Mouse (Mus musculus) CH12.LX (cell line): ENCODE data around the gene Ass1.

Experiments used
- CHD2 ChIP-seq: IDR thresholded peaks from 2 replicates; pipeline ENCODE4 v1.6.1; 2011; ENCODE audit warnings: low read length, improper control_type of control experiment
- CTCF ChIP-seq, 2 experiments: IDR thresholded peaks in 1 of 2; conservative IDR thresholded peaks in 1 of 2; 2 replicates each; pipeline ENCODE4 v1.5.1; 2011 to 2012; ENCODE audit warnings: low read depth in 2 of 2, low read length in 2 of 2, improper control_type of control experiment in 1 of 2, inconsistent platforms in 1 of 2, mild to moderate bottlenecking in 1 of 2, moderate library complexity in 1 of 2
- EP300 ChIP-seq: IDR thresholded peaks from 2 replicates; pipeline ENCODE4 v1.6.1; 2011; ENCODE audit warnings: low read length, improper control_type of control experiment
- GABPA ChIP-seq: IDR thresholded peaks from 2 replicates; pipeline ENCODE4 v1.6.1; 2012; ENCODE audit warnings: low read depth, low read length, improper control_type of control experiment, inconsistent platforms; ENCODE audit not compliant: insufficient replicate concordance
- POLR2A ChIP-seq: IDR thresholded peaks from 2 replicates; pipeline ENCODE4 v1.6.1; 2011; ENCODE audit warnings: low read depth, mild to moderate bottlenecking, improper control_type of control experiment, low read length
- TBP ChIP-seq: conservative IDR thresholded peaks from 2 replicates; pipeline ENCODE4 v1.6.1; 2011; ENCODE audit warnings: low read depth, low read length, improper control_type of control experiment
- UBTF ChIP-seq: IDR thresholded peaks from 2 replicates; pipeline ENCODE4 v1.6.1; 2012; ENCODE audit warnings: low read depth, mild to moderate bottlenecking, inconsistent platforms, low read length, improper control_type of control experiment, moderate library complexity
- USF1 ChIP-seq: IDR thresholded peaks from 2 replicates; pipeline ENCODE4 v1.6.1; 2014; ENCODE audit warnings: low read depth, mild to moderate bottlenecking, inconsistent platforms, low read length, improper control_type of control experiment

- TF ChIP-seq CTCF (conservative IDR thresholded peaks at IDR 0.05 in 1 of 2, IDR thresholded peaks at IDR 0.05 in 1 of 2; ENCODE audit: low read depth in 2 of 2, low read length in 2 of 2) (no peak), GABPA (no peak), USF1 (no peak), EP300 (no peak), CHD2 (no peak), POLR2A (no peak), UBTF (no peak), TBP (no peak)
Measured at GRCm38 (mm10) chr2:31547726-31548125, 77.7 kb downstream of the Ass1 start.
